Mouse (Mus musculus) heart, adult 8-10 months (tissue): ENCODE measurements at regions not wholly inside any gene's neighbourhood (a gene's known extent, or its start where the extent isn't known, plus 50 kb on each side); places are given as distances from the start of the nearest gene placed in this dataset.
A peak's percentile ranks its signal among the peaks of the same experiment; 100 is the strongest.

ENCODE experiments used
- DNase-seq: peaks from one replicate; pipeline ENCODE4 v3.0.0; 2022; ENCODE audit warnings: low spot score

DNA sequence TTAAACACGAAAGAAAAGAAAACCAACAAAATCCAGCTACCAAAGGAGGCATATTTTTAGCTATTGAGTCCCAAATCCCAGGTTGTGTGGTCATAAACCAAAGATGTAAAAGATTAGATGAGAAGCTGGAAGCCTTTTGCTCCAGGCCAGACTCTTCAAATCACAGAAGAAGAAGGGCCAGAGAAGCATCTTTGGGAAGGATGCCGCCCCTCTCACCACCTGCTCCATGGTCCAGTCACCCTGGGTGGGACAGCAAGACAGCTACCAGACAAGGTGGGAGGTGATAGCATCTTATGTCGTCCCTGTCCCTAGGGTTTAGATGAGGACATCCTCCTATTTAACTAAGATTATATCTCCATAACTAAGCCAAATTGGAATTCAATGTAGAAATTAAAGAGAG is 95.1 kb upstream of the Myocd start:
- DNase-seq = no peak

DNA sequence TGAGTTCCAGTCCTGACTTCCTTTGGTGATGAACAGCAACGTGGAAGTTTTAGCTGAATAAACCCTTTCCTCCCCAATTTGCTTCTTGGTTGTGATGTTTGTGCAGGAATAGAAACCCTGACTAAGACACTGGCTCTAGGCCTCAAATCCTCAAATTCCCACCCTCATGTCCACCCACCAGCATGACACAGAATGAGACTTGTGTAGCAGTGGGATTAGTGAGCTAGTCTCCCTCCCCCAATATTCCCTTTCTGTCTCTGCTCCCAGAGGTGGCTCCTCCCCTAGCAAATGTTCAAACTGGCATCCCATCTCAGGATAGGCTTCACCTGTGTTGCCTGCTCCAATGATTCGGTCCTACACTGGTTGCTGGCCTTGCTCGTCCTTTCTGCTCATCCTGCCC is 94.1 kb upstream of the Myocd start:
- no peak for DNase-seq

DNA sequence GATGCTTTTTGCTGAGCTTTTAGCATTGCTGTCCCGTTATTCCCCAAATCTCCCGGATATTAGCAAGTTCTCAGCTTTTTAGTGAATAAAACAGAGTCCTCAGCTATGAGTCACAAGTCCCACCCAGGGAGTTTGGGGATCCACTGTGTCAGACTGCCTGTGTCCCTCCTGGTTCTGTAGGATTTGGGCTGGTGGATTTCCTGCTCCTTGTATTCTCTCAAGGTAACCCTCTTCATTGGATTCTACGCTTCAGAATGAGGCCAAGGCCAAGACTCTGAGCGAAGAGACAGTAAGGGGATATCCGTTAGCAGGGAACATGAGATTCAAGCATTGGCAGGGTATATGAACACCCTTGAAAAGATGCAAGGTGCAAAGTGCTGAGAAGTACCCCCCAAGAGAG is 90.9 kb upstream of the Myocd start:
- no peak for DNase-seq

DNA sequence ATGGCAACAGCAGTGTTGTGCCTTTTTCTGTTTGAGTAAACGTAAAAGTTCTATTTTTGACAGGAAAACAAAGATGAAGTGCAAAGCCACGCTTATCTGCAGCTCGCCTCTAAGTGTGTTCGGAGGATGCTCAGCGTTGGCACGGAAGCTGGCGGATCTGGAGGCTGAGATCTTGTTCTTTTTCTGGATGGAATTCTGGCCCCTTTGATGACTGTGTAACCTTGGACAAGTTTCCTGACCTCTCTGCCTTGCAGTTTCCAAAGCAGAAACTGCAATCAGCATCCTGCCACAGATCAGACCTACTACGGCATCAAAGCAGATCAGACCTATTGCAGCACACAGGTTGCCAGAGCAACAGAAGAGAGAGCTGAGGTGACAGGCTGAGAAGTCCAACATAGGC is 89.1 kb upstream of the Myocd start:
- no peak for DNase-seq

DNA sequence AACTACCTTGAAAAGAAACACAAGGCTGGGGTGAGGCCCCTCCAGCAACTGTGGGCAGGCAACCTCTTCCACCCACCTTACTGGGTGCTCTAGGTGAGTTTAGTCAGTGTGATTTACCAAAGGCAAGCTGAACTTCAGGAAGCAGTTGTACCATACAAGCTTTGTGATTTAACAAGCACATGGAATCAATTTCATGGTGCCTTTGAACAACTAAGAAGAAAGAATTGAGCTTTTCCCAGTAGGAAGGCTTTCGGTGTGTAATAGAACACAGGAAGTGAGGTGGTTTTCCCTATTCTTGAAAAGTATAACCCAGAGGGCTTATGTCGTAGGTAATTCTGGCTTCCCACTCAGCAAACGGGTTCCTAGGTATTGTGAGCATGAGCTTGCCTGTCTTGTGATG is 82.7 kb upstream of the Myocd start:
- no peak for DNase-seq

DNA sequence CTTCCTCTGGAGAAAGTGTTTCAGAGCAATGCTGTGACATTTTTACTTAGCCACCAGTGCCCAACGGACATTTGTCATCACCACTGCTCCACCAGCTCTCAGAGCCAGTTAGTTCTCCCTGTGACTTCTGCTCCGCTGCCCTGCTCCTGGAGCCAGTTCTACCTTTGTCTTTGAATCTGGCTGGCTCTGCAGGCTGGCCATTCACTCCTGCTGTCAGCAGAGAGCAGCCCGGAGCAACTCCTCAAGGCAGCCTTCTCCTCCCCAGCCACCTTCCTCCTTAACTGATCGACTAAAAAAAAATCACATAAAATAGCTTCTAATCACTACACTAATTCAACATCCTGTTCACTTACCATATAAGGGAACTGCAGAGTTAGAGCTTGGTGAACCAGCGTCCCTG is 79.2 kb upstream of the Myocd start:
- no peak for DNase-seq

DNA sequence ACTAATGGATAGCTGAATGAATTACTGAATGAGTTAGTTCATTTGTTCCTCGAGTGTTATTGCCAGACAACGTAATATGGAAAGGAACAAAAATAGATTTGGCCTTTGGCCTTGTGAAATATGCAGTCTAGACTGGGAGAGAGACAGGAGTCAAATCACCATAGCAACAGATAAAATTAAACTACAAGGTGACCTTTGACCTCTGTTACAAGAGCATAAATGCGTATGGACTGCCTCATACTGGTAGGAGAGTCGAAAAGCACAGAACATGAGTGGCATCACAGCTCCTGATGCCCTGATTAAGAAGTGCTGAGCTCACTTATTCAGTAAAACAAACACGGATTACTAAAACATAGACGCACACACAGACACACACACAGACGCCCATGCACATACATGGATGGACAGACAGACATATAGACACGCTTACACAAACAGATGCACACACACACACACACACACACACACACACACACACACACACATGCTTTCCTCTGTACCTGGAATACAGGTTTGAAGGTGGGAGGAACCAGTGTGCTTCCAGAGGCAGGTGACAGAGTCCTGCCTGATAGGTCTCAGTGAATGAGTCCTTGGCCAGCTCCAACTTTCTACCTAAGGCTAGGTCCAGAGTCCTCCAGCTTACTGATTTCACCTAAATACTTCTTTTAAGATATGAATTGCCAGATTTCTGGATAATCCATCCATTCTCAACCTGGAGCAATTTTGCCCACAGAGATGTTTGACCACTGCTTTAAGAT is 72.1 kb upstream of the Myocd start:
- no peak for DNase-seq

DNA sequence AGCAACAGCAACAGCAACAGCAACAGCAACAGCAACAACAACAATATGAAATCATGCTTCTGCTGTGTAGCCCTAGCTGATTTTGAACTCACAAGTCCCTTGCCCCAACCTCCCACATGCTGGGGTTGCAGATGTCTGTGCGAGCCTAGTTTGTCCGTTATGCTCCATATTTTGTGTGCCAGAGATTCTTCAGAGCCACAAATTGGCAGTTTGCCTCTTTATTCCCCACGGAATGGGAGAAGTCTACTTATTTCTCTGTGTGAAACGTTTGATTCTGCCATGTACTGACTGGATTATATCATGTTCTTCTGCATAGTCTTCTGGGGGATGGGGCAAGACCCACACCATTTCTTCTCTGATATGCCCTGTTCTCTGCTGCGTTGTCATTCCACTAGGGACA is 64.5 kb upstream of the Myocd start:
- peak; percentile 11 for DNase-seq

DNA sequence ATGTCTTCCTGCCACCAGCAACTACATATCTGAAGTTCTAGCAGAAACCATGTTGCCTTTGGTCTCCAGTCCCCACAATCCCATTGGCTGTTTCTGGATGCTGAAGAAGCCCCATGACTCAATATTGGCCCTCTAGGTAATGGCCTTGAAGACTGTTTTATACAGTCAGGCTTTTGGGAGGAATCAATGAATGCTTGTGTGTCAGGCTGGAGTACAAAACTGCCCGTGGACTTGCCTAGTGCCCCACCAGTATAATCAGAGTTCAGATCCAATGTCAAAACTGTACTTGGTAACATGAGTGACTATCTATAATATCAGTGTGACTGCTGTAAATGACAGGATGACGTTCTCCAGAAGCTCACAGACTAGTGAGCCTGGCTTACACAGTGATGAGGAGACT is 63.3 kb upstream of the Myocd start:
- DNase-seq = no peak

DNA sequence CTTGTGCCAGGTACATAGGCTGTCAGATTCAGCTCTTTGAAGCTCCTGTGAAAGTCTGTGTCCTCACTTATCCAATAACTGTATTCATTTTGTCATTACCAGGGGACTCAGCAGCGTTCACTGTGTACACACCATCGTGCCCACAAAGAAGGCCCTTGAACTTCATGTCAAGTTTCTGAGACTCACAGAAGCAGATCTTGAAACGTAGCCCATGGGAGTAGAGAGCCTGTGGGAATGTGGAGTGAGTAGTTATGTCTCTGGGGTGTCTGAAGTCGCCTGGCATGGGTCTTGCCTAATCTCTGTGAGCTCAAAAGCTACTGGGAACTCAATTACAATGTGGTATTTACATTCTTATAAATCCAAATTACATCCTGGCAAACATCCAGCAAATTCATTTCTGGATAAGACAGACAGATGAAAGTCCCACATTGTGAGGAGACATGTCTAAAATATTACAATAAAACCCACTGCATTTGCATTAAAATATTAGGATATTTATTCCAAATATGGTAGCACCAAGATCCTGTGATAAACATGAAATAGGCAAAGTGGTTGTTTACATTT is 53.2 kb upstream of the Myocd start:
- no peak for DNase-seq
